Mouse (Mus musculus) lung, adult 2 months (tissue): ENCODE results near the gene Nfkbie.

Experiments used
- CTCF ChIP-seq: fragments of 200-500 bp; IDR thresholded peaks from 2 replicates; pipeline ENCODE4 v1.5.1; 2011; ENCODE audit warnings: mild to moderate bottlenecking, low read length, control low read depth; ENCODE audit not compliant: insufficient read depth
- POLR2A ChIP-seq: fragments of 200-500 bp; IDR thresholded peaks from 2 replicates; pipeline ENCODE4 v1.6.1; 2011; ENCODE audit warnings: low read depth, mild to moderate bottlenecking, control low read depth, low read length, borderline replicate concordance; ENCODE audit errors: extremely low read depth

DNA sequence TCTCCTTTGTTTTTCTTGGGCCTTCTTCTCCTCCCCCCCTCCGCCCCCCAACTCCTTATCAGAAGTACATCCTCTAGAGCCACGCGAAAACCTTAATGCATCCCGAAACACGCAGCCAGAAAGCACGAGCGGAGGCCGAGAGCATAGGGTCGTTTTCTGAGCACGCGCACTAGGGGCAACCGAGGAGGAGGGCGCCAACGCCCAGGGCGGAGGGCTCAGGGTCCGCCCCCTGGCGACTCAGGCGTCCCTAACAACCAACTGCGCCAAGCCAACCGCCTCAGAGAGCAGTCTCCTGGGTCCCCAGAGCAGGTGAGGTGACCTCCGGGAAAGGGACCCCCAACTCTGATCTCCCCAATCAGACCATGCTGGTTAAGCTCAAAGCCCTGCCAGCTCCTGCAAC is 32.2 kb upstream of the Nfkbie start, which contains the start of gene Tcte1:
- TF ChIP-seq POLR2A (no peak), CTCF (no peak)
